Mouse (Mus musculus) ovary, postnatal 14 days (tissue): ENCODE data around the gene Lrrn2.
"Not testable (repeated sequence)": the region's sequence is repeated elsewhere in the genome, so short reads cannot be mapped to it uniquely, and the experiment has no call there.

Experiments used
- DNase-seq: peaks from one replicate; pipeline ENCODE4 v3.0.0; 2022; ENCODE audit warnings: low spot score

Lrrn2 gene

DNA sequence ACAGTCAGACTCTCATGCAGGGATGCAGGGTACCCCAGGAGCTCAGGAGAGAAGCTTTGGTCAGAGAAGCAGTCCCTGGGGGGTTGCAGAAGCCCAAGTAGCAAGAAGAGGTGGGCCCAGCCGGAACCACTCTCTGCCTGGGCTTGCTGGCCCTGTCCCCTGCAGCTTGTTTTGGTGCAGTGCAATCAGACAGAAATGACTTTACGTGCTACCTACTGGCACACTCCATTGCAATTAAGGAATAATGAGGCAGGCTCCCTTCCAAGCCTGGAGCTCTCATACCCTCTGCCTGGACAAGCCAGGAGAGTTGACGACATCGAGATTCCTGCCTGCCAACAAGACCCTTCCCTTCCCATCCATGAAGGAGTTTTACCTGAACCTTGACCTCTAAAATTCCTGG lies 50.2 kb downstream of the Lrrn2 start:
- no peak for DNase-seq

DNA sequence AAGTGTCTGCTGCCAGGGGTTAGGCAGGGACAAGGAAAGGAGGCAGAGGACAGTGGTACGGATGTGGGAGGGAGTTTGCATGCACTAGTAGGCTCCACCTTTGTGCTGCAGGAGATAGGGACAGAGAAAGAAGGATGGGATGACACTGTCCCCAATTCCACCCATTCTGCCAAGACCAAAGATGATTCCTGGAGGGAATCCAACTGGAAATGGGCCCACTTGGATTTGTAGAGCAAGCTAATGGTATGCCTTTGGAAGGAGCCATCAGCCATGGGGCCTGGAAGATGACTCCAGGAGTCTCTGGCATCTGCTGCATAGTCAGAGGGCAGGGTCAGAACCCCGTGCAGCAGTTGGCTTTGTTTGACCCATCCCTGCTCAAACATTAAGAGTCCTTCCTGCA lies 52.3 kb downstream of the Lrrn2 start:
- no peak for DNase-seq

DNA sequence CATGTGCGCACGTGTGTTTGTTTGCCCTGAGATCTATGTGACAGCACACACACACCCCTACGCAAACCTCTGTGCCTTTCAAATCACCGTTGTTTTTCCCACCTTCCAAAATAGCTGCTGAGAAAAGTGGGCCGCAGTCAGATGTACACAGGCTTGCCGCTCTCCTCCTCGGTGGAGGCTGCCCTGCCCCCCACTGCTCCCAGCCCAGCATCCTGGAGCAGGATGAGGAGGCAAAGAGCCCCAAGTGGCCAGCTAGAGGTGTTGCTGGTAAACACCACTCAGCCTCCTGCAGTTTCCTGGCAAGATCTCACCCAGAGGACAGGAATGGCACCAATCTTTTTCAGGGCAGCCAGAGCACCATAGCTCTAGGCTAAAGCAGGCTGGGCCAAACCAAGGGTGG lies 54.8 kb downstream of the Lrrn2 start:
- peak; percentile 16 for DNase-seq

GRCm38 (mm10) chr1:132937296-132938030 lies 57.4 kb downstream of the Lrrn2 start:
- no peak for DNase-seq

DNA sequence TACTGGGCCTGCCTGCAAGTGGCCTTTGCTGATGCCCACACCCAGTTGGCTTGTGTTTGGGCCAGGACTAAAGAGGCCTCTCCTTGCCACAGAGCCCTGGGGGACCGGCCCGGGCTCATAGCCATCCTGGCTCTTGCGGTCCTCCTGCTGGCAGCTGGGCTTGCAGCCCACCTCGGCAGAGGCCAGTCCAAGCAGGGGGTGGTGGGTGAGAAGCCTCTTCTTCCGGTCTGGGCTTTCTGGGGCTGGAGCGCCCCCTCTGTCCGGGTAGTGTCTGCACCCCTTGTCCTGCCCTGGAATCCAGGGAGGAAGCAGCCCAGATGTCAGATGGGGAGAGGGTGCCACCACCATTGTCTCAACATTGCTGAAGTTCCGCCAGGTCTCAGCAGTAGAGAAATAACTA lies 58.9 kb downstream of the Lrrn2 start:
- no peak for DNase-seq

DNA sequence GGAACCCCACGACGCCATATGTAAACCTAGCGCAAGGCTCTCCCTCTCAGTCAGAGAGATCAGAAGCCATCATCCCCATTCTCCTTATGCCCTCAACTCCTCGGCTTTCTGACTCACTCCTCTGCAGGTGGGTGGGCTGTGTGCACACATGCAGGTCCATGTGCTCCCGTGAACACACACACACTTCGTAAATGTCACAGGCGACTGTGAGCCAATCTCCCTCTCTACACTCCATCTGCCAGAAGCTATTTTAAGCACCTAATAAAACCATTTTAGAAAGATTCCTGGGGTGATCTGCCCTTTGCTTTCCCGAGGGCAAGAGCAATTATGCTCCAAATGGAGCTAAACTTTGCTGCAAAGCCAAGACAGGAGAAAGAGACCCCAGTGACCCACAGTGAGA lies 65.8 kb downstream of the Lrrn2 start:
- no peak for DNase-seq

DNA sequence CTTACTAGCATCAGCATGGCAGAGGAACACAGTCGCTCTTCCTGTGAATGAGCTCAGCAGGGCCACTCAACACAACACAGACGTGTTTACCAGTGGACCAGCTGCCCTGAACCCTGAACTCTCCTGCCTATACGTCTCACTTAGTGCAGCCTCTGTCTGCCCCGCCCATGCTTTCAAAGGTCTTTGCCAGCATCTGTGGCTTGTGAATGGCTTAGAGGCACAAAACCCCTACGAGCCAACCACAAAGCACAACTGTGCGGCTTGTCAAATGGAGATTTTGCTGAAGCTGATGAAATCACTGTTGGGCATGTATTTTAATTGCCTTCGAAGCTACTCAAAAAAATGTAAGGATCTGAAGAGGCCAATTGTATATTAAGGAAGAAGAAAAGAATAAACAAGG lies 67.7 kb downstream of the Lrrn2 start:
- DNase-seq = no peak

GRCm38 (mm10) chr1:132956809-132957208 lies 76.7 kb downstream of the Lrrn2 start:
- no peak for DNase-seq

DNA sequence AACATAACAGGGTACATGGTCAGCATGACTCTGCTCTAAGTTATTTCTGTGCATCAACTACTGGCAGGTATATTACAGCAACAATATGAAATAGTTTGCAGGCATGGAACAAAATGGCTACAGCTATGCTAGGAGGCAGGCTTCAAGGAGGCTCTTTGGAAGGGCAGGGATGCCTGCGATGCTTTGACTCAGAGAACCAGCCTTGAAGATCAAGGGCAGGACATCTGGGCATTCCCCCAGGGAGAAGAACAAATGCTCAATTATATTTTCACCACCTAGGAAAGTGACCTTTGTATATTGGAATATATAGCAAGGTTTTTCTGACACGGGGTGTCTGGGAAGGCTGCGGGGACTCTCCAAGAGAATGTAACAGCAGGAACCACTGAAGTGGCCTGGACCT lies 81.7 kb downstream of the Lrrn2 start:
- DNase-seq = no peak

DNA sequence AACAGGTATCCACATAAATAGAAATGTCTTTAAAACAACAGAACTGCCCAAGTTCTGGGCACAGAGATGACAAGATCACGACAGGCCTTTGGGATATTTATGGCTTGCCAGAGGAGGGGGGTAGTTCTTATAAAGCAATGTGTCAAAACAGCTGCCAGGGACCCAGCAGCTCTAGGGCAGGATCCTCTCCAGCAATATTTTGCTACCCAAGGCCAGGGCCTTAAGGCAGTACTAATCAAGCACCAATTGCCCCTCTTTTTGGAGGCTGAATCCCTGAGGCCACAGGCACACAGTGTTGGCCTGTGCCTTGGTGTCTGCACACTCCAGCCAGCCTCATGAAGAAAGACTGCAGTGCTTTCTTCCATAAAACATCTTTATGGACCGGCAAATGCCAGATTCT lies 84.0 kb downstream of the Lrrn2 start:
- no peak for DNase-seq

- DNase-seq = no peak
Observed at GRCm38 (mm10) chr1:132964691-132965090, 84.6 kb downstream of the Lrrn2 start.

DNA sequence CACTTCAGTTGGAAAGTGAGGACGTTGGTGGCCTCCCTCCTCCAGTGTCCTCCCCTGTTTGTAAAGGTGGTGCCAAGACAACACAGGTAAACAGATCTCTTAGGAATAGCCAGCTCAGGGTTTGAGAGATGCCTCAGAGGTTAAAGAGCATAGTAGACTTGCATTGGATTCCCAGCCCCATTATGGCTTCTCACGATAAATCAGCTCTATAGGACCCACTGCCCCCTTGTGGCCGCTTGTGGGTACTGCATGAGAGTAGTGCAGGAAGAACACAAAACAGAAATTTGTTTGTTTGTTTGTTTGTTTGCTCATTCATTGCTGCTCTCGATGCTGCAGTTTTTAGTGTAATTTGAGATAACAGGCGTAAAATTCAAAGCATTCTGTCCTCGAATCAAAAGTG lies 88.6 kb downstream of the Lrrn2 start:
- DNase-seq = peak; percentile 42

DNA sequence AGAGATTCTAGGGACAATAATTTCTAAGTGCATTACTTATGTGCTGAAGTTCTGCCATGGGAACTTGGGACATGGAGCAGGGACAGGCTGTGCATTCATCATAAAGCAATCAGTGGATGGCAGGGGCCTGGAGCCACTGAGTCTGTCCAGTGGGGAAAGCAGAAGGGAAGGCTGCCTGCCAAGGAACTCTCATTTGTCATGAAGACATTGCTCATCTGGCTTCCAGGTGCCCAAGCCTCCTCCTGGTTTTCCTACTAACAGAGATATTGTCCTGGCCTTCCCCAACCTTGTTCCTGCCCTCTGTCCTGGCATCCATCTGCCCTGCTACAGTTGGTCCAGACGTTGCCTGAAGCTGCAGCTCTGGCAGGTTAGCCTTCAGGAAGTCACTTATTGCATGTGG lies 97.3 kb downstream of the Lrrn2 start:
- no peak for DNase-seq

GRCm38 (mm10) chr1:132981232-132981631 lies 101.2 kb downstream of the Lrrn2 start:
- no peak for DNase-seq

DNA sequence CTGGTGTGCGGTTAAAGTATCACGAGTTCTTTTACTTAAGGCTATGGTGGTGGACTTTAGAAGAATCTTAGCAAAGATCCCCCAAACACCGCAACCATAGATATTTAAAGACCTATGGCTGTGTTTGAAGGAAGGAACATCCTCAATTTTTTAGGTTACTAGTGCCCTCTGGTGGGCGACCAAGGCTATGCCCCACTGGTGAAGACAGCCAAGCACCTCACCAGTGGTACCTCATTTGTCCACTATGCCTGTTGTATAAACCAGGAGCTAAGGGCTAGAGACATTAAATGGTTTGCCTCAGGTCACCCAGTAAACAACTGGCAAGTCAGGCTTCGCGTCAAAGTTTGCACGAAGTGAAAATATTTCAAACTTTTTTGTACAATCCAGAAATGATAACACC lies 102.7 kb downstream of the Lrrn2 start:
- DNase-seq = peak; percentile 43

GRCm38 (mm10) chr1:132988556-132989459 lies 108.7 kb downstream of the Lrrn2 start:
- not testable (repeated sequence) for DNase-seq
